Mouse (Mus musculus) cerebral cortex, adult 2 months (tissue): ENCODE results near the gene Ggps1.

Experiments
- WGBS: fragments of 180-500 bp; shearing (Covaris S2); methylation state at CpG from one replicate; pipeline ENCODE4 v1.1.7; 2018; 5-methylcytosine and 5-hydroxymethylcytosine counted together

Gene Ggps1

DNA sequence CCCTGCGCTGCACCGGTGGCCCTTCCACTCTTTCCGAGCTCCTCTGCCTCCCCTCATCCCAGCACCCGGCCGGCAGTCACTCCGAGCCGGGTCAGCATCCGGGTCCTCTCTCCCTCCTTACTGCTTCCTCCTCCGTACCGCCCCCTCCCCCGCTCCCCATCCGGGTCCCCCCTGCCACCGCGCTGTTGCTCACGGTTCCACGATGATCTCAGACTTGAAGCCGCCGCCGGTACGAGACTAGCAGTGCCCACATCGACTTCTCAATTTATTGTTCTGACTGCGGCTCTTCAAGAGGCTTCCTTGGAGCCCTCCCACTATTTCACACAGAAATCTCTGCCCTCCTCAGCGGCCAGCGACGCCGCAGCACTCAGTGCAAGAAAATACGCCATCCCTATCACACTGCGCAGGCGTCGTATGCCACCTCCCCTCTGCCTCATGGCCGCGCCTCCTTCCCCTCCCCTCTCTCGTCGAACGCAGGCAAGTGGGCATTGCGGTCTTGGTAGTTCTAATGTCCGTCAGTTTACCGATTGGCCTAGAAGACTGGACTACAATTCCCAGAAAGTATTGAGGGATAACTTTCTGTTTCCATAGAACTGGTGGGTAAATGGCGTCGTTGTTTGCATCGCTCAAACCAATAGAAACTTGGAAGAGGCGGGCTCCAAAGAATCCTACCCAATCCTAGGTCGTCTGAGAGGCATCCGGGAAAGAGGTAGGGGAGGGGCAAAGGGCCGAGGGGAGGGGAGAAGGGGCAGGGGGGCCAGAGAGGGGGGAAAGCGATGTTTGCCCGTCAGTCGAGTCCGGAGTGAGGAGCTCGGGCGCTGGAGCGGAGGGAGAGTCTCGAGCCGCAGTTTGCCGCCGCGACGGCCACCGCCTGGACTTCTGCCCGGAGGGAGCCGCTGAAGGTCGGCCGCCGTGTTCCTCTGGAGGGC, at the start of gene Ggps1, which contains the start of gene Arid4b:
Ggps1 (minus strand) TSS at position 476 of the 929 bp plus-strand sequence.
Arid4b (plus strand) TSS at position 220 of the 929 bp plus-strand sequence.
- under 1% methylated on average over 62 of the region's 64 CpGs for WGBS

- WGBS = 51% methylated on average over 1 of the region's 1 CpGs
These were observed 47.9 kb upstream of the Ggps1 start for GRCm38 (mm10) chr13:14111146-14111545.

- WGBS = 88% methylated on average over 2 of the region's 2 CpGs
These were observed 47.0 kb upstream of the Ggps1 start for GRCm38 (mm10) chr13:14110154-14110873.

DNA sequence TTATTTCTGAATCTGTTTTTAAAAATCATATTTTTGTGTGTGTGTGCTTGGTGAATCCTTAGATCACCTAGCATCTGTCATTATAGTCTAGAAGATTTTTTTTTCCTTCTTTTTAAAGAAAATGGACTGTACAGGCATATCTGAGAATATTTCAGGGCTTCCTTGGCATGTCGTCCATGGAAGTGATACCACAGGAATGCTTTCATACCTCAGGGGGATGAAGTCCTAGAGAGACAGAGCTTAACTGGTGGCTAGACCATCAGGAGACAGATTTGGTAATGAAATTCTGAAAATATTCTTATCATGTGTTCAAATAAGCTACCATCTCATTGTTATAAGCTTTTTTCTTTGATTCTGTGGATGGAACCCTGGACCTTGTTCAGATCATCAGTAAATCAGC, 39.7 kb upstream of the Ggps1 start:
- 32% methylated on average over 1 of the region's 1 CpGs for WGBS

- WGBS = 67% methylated on average over 1 of the region's 1 CpGs
These were observed 25.4 kb upstream of the Ggps1 start for GRCm38 (mm10) chr13:14088669-14089068.

DNA sequence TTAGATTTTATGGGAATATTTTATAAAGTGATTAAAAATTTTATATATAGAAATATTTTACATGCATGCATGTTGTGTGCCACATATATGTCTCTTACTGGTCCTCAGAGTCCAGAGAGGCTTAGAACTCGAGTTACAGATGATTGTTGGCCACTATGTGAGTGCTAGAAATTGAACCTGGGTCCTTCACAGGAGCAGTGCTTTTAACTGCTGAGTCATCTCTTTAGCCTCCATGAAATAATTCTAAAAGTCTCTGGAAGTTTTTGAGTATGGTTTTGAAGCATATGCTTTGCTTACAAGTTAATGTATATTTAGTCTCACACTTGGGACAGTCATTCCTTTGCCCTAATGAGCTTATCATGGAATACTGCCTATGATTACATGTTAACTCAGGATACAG, 12.0 kb upstream of the Ggps1 start:
- WGBS = 80% methylated on average over 1 of the region's 1 CpGs

- WGBS = 97% methylated on average over 1 of the region's 1 CpGs
These were observed 11.1 kb upstream of the Ggps1 start for GRCm38 (mm10) chr13:14074371-14074770.

GRCm38 (mm10) chr13:14069291-14069690, 6.0 kb upstream of the Ggps1 start:
- WGBS = 79% methylated on average over 1 of the region's 1 CpGs

DNA sequence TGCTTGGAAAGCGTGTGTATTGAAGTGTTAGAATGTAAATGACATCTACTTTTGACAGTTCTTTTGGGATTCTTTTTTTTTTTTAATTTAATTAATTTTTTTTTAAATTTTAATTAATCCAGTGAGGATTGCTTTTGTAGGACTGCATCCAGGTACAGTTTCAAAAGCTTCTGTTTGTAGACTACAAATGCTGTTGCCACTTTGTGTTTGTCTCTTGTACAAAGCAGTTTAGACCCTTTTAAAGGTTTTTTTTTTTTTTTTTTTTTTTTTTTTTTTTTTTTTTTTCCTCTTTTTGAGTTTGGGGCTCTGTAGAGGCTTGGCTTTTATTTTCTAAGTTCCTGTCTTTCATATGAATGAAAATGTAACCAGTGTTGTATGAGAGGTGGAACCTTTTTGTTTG, 2.4 kb upstream of the Ggps1 start:
- 52% methylated on average over 1 of the region's 1 CpGs for WGBS

DNA sequence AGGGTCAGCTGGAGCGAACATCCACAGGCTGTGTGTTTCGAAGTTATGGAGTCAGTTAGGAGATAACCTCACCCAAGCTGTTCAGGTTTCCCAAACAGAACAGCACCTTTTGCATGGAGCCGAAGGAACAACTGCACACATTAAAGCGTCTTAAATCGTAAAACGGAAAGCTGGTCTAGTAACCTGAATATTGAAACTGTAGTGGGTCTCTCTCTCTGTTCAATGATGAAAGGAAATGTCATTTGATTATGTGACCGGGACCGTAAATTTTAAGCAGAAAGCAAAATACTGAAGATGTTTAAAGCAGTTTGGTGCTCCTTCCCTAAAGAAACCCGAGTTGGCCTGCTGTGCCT, 1.7 kb upstream of the Ggps1 start:
- WGBS = 3% methylated on average over 9 of the region's 9 CpGs

DNA sequence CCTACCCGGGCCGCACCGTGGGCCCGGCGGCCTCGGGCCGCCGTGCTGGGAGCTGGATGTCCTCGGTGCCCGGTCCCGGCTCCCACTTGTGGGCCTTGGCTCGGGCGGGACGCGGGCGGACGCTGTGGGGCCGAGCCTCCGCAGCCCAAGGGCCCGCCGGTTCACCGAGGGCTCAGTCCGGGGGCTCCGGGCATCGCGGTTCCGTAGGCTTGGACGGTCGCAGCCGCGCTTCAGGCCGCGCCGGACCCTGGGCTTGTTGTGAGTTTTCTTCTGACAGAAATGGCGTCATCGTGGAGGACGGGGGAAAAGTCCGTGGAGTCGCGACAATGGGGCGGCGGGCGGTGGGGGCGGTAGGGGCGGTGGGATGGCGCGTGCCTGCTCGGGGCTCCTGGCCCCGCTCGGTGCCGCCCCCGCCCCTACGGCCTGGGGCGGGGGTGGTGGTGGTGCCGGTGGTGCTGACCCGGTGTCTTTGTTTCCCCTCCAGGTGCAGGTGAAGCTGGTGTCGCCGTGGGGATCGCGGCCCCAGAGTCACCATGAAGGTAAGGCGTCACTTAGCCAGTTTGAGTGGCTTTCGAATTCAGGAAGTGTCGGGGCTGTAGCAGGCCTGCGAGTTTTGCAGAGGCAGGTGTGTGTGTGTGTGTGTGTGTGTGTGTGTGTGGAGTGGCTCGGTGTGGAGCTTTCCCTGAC, 1.2 kb upstream of the Ggps1 start:
- WGBS = under 1% methylated on average over 63 of the region's 65 CpGs

GRCm38 (mm10) chr13:14063942-14064271, 619 bp upstream of the Ggps1 start:
- 1% methylated on average over 30 of the region's 31 CpGs for WGBS

DNA sequence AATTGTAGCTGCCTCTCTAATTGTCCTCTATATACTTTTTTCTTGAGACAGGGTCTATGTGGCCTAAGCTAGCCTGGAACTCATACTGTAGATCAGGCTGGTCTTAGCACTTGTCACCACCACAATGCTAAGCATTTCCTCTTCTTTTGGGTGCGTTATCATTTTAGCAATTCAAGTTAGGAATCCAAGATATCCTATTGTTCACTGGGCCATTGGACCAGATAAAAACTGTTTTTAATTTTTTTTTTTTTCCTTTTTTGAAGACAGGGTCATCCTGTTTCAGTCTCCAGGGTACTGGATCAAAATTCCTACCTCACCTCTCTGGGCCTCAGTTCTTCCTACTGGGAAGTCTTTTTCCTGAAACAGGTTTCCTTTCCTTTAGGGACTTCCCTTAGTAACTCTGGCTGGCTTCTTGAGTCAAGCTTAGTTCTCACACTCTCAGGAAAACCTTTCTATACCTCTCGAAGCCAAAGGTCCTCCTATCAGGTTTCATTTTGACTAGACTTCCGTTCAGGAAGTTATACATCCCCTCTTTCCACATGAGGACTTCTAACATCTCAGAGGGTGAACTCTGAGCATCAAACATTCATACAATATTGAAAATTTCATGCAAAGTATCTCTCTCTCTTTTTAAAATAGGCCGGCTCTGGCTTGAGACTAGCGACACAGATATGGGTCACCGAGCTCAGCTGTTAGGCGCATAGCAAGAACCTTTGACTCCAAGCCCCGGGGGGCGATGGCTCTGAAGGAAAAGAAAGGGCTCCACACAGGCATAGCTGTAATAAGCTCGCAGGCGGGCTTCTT, 877 bp downstream of the Ggps1 start:
- WGBS = 4% methylated on average over 11 of the region's 11 CpGs

- WGBS = 84% methylated on average over 3 of the region's 3 CpGs
These were observed 6.5 kb downstream of the Ggps1 start for GRCm38 (mm10) chr13:14056801-14057200.

- 84% methylated on average over 1 of the region's 1 CpGs for whole genome bisulfite sequencing
These were observed 13.4 kb downstream of the Ggps1 start for GRCm38 (mm10) chr13:14049878-14050277.

DNA sequence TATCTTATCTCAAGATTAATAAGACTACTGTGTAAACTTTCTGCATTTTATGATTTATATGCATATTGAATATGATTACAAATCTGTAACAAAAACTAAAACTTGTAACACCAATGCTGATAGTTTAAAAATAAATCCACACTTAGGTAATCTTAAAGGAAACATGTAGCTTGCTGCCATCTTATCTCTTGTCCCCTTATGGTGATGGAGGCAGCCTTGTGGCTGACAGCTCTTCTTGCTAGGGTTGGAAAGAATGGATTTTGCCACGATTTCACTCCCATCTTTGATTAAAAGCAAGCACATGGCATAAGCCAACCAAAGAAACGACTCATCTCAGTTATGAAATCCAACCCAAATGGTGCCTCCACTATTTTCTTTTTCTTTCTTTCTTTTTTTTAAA, 18.8 kb downstream of the Ggps1 start:
- WGBS = 67% methylated on average over 2 of the region's 2 CpGs

GRCm38 (mm10) chr13:14040186-14040585, 23.1 kb downstream of the Ggps1 start:
- 17% methylated on average over 5 of the region's 5 CpGs for whole genome bisulfite sequencing

- under 1% methylated on average over 35 of the region's 35 CpGs for WGBS
These were observed 23.9 kb downstream of the Ggps1 start, which contains the start of gene Tbce for GRCm38 (mm10) chr13:14039292-14039965. Gene Tbce (minus strand): TSS chr13:14039638.

DNA sequence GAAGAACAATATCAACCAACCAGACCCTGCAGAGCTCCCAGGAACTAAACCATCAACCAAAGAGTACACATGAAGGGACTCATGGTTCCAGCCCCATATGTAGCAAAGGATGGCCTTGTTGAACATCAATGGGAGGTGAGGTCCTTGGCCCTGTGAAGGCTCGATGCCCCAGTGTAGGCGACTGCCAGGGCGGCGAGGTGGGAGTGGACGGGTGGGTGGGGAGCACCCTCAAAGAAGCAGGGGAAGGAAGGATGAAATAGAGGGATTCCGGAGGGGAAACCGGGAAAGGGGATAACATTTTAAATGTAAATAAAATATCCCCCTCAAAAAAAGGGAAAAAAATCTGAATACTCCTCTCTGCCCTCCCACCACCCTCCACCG, 24.4 kb downstream of the Ggps1 start:
- 1% methylated on average over 8 of the region's 8 CpGs for WGBS

DNA sequence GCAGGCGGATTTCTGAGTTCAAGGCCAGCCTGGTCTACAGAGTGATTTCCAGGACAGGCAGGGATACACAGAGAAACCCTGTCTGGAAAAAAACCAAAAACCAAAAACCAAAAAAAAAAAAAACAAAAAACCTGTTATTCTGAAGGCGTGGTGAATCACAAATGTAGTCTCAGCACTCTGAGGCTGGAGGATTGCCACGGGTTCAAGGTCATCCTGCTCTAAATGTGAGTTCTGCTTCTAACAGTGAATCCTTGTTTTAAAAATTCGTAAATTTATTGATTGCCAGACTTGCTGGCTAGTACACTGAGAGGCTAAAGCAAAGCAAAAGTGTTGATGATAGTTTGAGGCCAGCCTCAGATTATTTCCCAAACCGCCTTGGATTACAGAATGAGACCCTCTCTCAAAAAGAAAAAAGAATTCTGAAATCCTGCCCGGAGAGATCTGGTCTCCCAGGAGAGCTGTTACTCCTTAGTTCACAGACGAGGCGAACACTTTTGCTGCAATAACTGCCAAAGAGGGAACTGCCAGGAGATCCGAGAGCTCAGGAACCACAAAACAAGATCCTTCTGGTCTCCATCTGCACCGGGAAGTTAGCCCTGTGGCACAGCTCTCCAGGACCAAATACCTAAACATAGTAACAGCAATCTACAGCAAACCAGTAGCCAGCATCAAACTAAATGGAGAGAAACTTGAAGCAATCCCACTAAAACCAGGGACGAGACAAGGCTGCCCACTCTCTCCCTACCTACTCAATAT, 27.2 kb downstream of the Ggps1 start:
- 62% methylated on average over 11 of the region's 11 CpGs for WGBS
